Mouse (Mus musculus) thymus, adult 2 months (tissue): ENCODE data around the gene Ago1.
A peak's percentile ranks its signal among the peaks of the same experiment; 100 is the strongest.

Experiments
- CTCF ChIP-seq: fragments of 200-500 bp; IDR thresholded peaks from 2 replicates; pipeline ENCODE4 v1.5.1; 2012; ENCODE audit warnings: mild to moderate bottlenecking, control low read depth, low read length, moderate library complexity, borderline replicate concordance; ENCODE audit not compliant: control insufficient read depth, poor library complexity, insufficient read depth; ENCODE audit errors: extremely low read depth
- POLR2A ChIP-seq: fragments of 200-500 bp; IDR thresholded peaks from 2 replicates; pipeline ENCODE4 v1.6.1; 2012; ENCODE audit warnings: mild to moderate bottlenecking, low read length, control low read depth, moderate library complexity; ENCODE audit not compliant: control insufficient read depth, poor library complexity, insufficient read depth; ENCODE audit errors: extremely low read depth

- peak; percentile 70; the same call in 1 of the 2 replicates for TF ChIP-seq CTCF
- peak; percentile 69; the same call in 1 of the 2 replicates for TF ChIP-seq POLR2A
These were observed 38.9 kb downstream of the Ago1 start, which contains the start of gene Ago3 for GRCm38 (mm10) chr4:126429347-126430079.
